Mouse (Mus musculus) stomach, adult 2 months (tissue): ENCODE results near the gene Skint8. TPM values are rescaled to one million over a fixed set of nuclear protein-coding genes. Genes with fewer than 3 reads are reported as not detected.

Experiments used
- polyA plus RNA-seq: library from polyadenylated mRNA; depleted of rRNA; stranded (reverse); fragments of >200 nt; gene quantifications from 2 replicates; pipeline ENCODE4 v1.2.3, GENCODE M21; 2012; rRNA removed

Skint8 gene
- polyA plus RNA-seq, result 0.03 TPM in 1 of 2 replicates, not detected in the other

DNA sequence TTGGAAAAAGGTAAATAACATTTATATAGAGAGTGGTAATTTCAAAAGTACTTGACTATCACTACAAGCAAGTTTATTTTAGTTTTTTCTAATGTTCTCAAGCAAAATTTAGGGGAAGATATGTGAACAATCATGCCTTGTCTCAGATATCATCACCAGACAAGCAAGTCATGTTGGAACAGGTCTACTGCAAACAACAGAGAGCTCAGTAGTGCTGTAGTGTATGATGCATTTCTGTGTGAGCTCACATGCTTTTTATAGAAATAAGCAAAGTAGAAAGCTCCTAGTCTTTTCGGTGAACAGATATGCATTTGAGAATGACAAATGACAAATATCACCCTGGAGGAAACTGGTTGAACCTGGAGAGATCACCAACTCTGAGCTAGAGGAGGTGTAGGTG lies at the start of gene Skint8:
Gene Skint8 (plus strand): TSS at position 301 of the 400 bp plus-strand sequence.

DNA sequence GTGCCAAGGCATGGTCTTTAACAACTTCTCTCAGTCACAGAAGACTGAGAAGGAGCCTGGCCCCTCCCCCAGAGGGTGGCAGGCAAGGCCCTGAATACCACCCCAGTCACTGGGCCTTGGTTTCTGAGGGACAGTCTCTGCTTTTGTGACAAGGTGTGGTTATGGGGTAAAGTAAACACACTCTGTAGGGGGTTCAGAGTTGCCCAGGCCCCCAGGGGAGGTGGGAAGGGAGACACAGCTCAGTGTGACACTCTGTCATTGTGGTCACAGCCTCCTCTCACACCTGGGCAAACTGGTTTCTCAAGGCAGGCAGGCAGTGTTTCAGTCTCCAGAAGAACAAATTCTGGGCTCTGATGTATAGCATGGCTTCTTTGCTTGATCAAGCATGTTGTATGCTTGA lies 16.4 kb upstream of the Skint8 start, which contains the start of gene Slc5a9:
Gene Slc5a9 (minus strand): TSS at position 144 of the 400 bp plus-strand sequence.

DNA sequence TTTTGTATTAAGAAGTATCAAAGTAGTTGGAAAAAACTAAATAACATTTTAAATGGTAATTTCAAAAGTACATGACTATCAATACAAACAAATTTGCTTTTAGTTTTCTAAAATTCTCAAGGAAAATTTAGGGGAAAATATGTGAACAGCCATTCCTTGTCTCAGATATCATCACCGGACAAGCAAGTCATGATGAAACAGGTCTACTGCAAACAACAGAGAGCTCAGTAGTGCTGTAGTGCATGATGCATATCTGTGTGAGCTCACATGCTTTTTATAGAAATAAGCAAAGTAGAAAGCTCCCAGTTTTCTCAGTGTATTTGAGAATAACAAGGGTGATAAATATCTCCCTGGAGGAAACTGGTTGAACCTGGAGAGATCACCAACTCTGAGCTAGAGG lies 53.4 kb downstream of the Skint8 start, which contains the start of gene Skint7:
Gene Skint7 (plus strand): TSS at position 301 of the 400 bp plus-strand sequence.

Other genes with a start within 250 kb of the Skint8 start
- gene Spata6, start 199.4 kb upstream of the Skint8 start, polyA plus RNA-seq, result 26.3 and 37.9 TPM in 2 replicates
- gene Slc5a9, start 16.5 kb upstream of the Skint8 start, polyA plus RNA-seq, result 3.8 and 5.8 TPM in 2 replicates
- not detected in 2 replicates for gene Skint7, start 53.5 kb downstream of the Skint8 start, polyA plus RNA-seq
- gene Skint1, start 86.9 kb downstream of the Skint8 start, polyA plus RNA-seq, result not detected in 2 replicates
- gene Skint4, start 152.6 kb downstream of the Skint8 start, polyA plus RNA-seq, result not detected in 2 replicates